Mouse (Mus musculus): Measurements from ENCODE around the gene Pradc1. TPM values are rescaled to one million over a fixed set of nuclear protein-coding genes. Genes with fewer than 3 reads are reported as not detected.

Gene Pradc1
- total RNA-seq (2021), result 16.8 and 19.2 TPM in 2 replicates
- long read RNA-seq, transcript Pradc1-201 (5 exons, 1,038 nt), result major isoform, 10 of 24 reads
- long read RNA-seq, partial matches to known transcripts, result 2 of 24 reads
- long read RNA-seq, other reads (novel, unspliced or antisense), result 7 of 24 reads

- peak; percentile 93 for DNase-seq
Measured at GRCm38 (mm10) chr6:85451664-85452410, at the start of gene Pradc1. Gene Pradc1, minus strand, starts transcription at chr6:85451970.

GRCm38 (mm10) chr6:85500416-85500815 lies 48.6 kb upstream of the Pradc1 start:
- no peak for DNase-seq

DNA sequence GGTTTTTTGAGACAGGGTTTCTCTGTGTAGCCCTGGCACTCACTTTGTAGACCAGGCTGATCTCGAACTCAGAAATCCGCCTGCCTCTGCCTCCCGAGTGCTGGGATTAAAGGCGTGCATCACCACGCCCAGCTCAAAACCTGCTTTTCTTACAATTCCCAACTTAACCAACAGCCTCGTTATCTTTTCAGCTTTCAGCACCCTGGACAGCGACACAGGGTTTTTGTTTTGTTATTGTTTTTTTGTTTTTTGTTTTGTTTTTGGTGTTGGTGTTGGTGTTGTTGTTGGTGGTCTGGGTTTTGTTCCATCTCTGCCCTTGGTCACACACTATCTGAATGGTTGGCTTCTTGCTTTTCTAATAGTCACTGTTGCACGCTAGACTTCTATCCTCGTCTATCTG lies 46.4 kb upstream of the Pradc1 start:
- DNase-seq, result no peak

GRCm38 (mm10) chr6:85496976-85497375 lies 45.2 kb upstream of the Pradc1 start:
- no peak for DNase-seq

DNA sequence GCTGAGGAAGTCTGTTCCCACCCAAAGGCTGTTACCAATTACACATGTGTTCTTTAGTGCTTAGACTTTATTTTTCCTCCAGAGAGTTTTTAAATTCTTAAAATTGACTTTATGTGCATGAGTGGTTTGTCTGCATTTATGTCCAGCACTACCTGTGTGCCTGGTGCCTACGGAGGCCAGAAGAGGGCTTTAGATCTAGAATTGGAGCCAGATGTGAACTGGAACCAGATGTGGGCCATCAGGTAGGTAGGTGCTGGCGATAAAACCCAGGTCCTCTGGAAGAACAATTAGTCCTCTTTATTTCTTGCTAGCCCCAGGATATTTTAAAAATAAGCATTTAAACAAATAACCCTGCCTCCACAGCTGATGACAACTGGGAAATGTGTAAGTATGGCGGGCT lies 39.8 kb upstream of the Pradc1 start:
- no peak for DNase-seq

DNA sequence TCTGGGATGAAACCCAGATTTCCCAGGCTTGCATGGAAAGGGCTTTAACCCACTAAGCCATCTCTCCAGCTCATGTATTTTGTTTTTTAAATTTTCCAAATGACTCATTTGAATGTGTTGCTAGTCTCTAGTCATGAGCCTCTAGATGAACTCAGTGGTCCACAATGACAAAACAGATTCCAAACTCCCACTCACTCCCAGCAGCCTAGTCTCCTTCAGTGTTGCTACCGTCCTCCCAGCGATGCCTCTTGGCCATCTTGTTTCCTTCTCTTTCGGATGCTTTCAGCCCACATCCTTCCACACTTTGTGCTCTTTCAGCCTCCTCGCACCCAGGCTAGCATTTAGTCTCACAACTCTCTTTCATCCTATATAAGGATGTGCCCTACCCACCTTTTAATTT lies 38.5 kb upstream of the Pradc1 start:
- DNase-seq, result no peak

- DNase-seq, result no peak
Measured at GRCm38 (mm10) chr6:85489717-85490116, 37.9 kb upstream of the Pradc1 start.

GRCm38 (mm10) chr6:85488510-85488909 lies 36.7 kb upstream of the Pradc1 start:
- no peak for DNase-seq

GRCm38 (mm10) chr6:85485738-85486137 lies 34.0 kb upstream of the Pradc1 start:
- no peak for DNase-seq

DNA sequence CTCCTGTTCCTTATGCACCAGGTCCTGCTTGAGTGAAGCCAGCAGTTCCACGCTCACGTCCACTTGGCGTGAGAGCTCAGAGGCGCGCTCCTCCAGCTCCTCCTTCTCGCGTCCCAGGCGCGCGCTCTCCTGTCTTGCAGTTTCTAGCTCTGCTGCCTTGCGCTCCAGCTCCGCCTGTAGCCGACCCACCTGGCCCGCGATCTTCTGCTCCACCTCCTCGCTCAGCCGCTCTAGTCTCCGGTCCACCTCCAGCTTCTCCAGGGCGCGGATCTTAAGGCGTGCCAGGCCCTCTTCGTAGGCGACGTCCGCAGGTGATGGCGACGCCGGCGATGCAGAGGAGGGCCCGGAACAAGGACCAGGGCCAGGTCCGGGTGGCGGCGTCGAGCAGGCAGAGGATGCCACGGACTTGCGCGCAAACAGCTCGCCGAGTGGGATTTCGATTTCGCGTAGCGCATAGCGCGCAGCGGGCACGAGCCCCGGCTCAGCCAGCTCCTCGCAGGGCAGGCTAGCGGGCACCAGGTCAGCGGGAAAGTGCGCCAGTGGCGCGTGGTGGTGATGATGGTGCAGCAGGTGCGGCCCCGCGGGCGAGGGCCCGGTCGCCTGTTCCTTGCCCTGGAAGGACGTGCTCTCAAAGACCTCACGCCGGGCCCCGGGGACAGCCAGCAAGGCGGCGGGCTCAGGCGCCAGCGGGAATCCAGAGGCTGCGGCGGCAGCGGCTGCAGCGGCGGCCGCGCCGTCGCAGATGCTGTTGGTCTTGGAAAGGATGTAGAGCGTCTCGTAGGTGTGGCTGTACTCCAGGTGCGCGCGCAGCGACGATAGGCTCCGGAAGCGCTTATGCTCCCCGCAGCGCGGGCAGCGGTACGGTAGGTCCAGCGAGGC lies 32.3 kb upstream of the Pradc1 start:
- no peak for DNase-seq

DNA sequence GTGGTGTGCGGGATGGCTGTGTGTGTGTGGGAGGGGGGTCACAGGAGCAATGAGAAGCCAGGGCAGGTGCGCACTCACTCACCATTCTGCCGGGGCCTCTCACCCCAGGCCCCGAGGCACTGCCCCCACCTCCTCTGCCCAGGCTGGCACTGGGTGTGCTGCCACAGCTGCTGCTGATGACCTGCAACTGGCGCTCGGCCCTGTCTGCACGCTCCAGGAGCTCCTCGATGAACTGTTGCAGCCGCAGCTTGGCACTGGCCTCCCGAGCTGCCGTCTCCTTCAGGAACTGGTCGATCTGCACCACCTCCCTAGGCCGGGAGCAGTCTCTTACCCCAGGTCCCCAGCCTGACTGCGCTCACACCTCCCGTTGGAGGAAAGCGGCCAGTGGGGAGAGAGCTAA lies 28.9 kb upstream of the Pradc1 start:
- no peak for DNase-seq

- no peak for DNase-seq
Measured at GRCm38 (mm10) chr6:85479979-85480378, 28.2 kb upstream of the Pradc1 start.

DNA sequence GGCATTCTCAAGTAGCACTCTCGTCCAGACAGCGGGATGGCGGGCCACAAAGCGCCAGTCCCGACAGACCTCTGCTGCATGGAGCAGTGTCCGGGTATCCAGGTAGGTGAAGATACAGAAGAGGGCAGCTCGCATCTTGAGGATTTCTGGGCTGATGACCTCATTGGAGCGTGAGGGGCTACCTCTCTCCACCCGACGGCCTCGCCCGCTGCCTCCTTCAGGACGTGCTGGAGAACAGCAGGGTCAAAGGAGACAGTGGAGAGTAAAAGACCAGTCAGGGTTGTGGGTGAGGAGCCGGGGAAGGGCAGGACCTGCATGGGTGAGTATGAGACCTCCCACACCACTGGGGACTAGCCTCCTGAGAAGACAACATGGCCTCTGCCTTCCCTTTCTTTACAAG lies 26.6 kb upstream of the Pradc1 start:
- no peak for DNase-seq

- peak; percentile 43 for DNase-seq
Measured at GRCm38 (mm10) chr6:85477366-85477917, 25.7 kb upstream of the Pradc1 start.

GRCm38 (mm10) chr6:85475581-85475980 lies 23.8 kb upstream of the Pradc1 start:
- DNase-seq, result no peak

DNA sequence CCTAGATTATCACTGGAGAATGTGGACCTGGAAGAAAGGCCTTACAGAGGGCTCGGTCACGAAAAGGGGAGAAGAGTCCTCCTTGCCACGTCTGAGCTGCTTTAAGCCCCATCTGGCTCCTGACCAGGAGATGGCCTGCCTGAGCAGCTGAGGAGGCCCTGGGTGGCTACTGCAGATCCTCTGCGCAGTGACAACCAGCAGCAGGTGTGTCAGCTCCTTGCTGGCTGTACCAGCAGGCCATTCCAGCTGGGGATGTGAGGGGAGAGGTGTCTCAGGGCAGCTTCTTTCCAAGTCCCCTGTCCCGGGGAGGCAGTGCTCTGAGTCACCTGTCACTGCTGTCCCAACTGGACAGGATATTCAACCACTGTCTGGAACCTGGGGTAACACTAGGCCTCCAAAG lies 20.8 kb upstream of the Pradc1 start:
- DNase-seq, result no peak

DNA sequence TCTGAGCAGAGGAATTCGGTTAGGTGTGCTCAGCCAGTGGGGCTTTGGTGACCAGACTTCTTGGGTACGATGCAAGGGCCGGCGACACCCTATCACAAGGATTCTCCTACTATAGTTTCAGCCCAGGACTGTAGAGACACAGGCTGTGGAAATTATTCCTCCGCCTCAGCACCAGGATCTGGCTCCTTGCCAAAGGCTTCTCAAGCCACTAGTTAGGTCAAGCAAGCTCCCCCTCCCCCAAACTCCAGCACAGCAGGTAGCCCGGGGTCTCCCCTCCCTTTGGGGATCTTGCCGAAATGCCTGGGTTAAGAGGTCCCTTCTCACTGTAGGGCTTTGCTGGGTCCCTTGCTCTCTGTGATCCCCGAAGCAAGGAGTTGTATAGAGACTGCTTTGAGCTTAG lies 20.2 kb upstream of the Pradc1 start:
- no peak for DNase-seq

GRCm38 (mm10) chr6:85469660-85470430 lies 18.1 kb upstream of the Pradc1 start:
- DNase-seq, result no peak

GRCm38 (mm10) chr6:85465381-85465780 lies 13.6 kb upstream of the Pradc1 start:
- no peak for DNase-seq

DNA sequence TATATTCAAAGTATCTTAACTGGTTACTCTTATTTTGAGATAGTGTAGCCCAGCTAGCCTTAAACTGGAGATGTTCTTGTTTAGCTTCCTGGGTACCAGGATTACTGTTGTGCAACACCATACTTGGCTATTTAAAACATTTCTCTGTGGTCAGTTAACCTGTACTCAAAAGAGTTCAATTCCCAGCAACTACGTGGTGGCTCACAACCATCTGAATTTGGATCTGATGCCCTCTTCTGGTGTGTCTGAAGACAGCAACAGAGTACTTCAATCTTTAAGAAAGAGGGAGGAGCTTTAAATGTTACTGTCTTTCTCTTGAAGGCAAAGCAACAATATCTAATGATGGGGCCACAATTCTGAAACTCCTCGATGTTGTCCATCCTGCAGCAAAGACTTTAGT lies 7.9 kb upstream of the Pradc1 start:
- DNase-seq, result no peak

DNA sequence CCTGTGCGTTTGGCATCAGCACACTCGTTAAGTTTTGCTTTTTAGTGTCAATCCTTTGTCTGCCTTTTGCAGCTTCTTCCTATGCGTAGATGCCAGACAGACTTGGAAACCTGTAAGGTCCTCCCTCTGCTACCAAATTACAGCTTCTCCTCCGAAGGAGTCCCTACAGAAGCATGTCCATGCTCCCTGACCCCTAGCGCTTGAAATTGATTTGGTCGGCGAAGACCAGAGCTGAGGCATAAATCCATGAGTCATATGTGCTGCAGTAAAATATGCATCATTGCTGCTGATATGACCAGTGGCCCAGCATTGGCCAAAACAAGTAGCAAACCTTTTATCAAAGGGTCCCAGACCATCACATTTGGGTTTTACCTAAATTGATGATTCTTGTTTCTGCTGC lies 1.0 kb upstream of the Pradc1 start:
- no peak for DNase-seq

- DNase-seq, result no peak
Measured at GRCm38 (mm10) chr6:85452411-85452665, 568 bp upstream of the Pradc1 start.

Measured in adrenal gland, postnatal 25 days (tissue).